Mouse (Mus musculus) 3T3-L1 (cell line): ENCODE data around the gene Fbxo47.

Experiments used
- DNase-seq: peaks from one replicate; pipeline ENCODE4 v3.0.0-alpha.2; 2015; ENCODE audit warnings: low read depth, low spot score

The Fbxo47 gene

DNA sequence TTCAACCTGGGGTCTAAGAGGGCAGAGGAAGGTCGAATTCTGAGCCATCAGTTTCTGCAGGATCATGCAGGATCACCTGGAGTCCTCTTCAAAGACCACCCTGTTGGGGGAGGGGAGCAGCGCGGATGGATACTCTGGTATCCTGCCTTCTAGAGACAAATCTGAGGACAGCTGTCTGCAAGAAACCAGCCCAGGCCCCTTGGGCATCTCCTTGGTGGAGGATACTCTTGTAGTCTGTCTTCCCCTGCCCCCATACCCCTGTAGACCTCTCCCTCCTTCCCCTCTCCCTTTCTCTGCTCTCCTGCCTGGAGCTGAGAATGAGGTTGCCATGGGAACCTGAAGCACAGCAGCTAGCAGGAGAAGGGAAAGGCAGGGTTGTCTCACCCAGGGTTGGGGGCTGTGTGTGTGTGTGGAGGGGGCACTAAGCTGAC, 71.4 kb downstream of the Fbxo47 start:
- no peak for DNase-seq

DNA sequence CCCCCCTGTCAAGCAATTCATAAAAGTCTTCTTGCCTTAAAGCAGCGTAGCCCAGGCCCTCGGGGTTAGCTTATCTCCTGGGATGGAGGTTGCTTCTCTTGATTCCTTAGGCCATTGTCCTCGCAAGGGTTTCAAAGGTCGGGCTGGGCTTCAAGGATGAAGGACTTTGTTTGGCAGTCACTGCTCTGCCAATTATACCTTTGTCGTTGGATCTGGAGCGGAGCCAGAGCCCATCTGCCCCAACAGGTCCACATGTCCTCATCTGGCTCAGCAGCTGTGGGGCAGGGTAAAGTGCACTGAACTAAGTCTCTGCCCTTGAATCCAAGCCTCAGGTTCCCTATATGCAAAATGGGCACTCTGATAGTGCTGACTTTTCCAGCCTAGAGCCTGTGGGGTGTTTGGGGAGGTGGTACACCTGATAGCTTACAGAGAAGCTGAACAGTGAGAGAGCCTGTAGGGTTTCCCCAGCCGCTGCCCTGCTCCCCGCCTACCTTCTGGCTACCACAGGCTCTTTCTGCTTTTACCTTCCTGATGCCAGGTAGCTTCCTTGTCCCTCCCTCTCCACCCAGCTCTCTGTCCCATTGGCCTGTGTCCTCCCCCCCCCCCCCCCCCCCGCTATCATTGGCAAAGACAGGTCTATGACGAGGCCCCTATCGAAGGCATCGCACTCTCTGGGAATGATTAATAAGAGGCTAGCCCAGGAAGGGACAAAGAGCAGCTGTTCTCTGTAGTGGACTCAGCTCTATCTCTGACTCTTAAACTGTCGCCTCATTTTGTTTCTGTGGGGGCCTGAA, 72.2 kb downstream of the Fbxo47 start:
- no peak for DNase-seq

DNA sequence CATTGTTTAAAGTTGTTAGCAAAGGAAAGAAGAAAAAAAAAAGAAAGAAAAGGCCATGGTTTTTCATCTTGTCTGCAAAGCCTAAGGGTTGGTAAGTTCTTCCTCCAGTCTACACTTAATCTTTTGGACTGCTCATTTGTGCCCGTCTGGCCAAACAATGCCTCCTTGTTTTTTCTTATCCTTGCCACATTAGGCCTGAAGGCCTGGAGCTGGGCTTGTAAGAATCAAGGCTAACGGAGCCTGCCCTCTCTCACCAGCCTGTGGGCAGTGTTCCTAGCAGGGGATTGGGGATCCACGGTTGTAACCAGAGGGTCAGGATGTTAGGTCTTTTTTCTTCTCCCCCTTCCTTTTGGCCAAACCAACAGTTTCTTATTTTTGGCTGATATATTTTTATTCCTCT, 73.0 kb downstream of the Fbxo47 start:
- no peak for DNase-seq

DNA sequence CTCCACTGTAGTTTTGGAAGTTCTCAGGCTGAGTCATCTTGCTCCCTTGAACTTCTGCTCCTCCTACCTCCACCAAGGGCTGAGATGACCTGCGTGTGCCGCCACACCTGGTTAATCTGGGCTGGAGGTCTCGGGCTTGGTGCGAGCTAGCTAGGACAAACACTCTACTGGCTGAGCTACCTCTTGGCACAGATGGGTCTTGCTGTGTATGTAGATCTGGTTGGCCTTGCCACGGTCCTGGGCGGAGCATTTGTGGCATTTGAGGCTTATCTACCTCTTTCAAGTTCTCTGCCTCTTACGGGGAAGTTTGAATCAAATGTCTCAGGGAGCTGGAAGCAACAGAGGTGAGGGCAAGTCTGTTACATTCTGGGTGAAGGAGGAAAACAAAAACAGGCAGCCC, 73.6 kb downstream of the Fbxo47 start:
- no peak for DNase-seq

DNA sequence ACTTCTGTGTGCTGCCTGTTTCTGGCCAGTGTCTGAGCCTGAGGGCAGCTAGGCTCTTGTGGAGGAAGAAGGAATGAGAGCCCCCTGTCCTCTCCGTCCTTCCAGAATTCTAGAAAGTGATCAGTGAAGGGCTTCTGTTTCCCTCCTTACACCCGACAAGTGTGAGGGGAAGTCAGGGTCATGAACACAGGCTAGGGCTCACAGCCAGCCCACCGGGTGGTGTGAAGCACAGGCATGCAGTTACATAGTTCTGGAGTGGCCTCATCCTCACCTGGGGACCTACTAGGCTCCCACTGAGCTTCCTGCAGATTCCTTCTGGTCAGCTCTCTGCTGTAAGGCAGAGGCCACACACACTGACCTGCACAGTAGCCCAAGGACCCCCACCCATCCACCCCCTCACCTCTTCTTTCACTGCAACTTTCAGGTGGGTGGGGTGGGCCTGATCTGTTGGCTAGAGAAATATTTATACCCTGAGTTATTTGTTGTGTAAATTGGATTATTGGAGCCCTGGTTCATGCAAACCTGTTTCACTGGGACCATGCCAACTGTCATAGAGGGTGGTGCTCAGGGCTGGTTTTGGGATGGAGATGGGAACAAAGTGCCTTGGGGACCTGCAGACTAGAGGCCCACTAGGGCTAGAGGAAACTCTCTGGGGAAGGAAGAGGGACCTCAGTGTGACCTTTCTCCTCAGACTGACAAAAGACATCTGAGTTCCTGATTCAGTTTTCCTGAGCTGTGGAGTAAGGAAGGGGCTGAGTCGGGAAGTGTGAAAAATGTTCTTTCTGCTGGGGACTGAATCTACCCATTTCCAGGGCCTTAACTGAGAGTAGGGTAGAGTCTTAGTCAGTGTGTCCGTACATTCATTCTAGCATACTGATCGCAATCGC, 74.5 kb downstream of the Fbxo47 start:
- DNase-seq: no peak

DNA sequence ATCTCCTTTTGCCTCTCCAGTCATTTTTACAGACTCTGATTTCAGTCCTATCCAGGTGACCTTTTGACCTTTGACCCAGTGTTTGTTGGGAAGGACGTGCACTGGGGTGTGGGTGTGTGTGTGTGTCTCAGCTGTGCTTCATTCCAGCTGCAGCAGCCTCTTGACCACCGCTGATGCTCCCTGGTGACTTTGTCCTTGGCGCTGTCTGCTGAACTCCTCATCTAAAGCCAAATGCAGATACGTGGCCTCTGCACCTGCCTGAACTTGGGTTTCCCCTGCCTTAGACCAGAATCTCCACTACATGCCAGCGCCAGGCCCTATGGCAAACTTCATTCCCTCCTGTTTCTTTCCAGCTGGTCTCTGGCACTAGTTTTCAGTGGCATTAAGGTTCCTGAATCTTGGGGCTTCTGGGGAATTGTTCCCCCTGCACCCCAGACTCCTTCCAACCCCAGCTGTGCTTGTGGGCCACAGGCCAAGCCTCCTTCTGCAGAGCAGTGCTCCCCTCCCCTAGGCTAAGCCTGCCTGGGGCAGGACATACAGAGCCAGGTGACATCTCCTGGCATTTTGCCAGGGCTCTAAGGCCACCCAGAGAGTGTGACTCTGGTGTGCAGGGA, 75.2 kb downstream of the Fbxo47 start:
- no peak for DNase-seq

DNA sequence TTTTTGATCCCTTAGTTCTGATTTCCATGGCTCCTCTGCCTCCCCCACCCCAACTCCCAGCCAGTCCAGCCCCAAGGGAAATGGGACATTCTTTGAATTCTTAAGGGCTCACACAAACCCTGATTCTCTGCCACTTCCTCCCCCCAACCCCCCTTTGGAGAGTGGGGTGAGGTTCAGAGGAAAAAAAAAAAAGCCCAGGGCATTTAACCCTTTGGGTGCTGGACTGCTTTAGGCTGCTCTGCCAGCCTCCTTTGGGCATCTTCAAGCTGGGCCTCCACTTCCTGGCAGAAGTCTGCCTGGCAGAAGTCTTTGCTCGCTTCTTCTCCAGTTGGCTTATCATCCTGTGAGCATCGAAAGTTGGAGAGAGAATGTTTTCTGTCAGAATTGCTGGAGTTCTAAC, 75.9 kb downstream of the Fbxo47 start:
- DNase-seq: peak; percentile 78

DNA sequence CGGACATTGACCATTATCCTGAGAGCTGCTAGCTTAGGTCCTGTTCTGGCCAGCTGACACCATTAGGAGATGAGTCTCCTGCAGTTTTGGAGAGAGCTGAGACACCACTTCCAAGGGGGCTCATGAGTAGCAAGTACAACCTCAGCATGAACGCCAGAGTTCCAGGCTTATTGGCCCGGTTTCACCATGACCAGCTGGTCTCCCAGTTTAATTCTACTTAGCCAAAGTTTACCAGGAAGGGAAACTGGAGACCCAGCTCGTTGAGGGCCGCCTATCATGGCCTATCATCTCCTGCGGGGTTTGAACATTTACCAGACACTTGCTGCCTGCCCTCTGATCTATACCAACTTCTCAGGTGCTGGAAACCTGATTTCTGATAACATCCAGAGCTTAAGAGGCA, 76.3 kb downstream of the Fbxo47 start:
- DNase-seq: no peak

DNA sequence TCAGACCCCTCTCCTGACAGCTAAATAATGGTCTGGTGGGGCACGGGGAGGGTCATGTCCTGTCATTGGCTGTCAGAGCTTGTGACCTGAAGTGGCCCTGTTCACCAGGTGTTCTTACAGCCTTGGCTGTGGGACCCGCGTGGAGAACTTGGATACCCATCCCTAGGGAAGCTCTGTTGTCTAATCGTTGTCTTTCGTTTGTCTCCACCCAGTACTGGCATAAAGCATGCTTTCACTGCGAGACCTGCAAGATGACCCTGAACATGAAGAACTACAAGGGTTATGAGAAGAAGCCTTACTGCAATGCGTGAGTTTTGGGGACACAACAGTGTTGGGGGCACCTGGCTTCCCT, 77.4 kb downstream of the Fbxo47 start:
- DNase-seq: no peak

DNA sequence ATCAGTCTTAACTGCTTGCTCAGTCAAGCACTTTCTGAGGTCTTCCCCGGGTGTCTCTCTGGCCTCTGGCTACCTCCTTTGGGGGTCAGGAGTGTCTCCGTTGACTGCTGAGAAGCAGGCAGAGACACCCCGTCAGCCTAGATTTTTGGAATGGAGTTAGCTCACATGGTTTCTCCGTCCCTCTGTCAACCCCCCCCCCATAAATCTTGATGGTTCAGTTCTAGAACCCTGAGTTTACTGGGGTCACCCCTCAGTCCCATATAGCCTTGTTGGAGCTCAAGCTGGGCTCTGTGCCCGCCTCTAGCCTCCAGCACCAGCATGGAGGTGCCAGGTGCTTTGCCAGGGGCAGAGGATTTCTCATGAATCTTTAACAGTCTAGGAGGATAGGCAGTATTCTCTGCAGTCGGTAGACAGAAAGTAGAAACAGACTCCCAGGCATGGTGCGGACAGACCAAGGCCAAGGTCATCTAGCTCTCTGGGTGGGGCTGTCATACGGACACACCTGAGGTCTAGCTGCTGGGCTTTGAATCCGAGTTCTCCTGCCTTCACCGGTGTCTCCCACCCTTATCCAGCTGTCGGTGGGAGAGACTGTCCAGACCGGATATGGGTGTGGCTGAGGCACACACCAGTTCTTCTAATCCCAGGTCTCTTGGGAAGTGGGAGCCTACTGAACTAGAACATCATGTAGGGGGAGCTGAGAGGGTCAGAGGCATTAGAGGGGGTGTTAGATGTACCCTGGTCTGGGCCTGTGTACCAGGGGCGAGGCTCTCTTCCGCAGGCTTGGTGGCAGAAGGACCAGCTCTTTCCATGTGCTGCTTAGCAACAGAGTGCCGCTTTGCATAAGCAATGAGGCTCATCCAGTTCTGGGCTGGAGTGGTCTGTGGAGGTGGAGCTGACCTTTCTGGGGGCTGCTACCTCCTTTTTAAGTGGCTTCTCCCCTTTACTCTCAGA, 78.0 kb downstream of the Fbxo47 start:
- no peak for DNase-seq

DNA sequence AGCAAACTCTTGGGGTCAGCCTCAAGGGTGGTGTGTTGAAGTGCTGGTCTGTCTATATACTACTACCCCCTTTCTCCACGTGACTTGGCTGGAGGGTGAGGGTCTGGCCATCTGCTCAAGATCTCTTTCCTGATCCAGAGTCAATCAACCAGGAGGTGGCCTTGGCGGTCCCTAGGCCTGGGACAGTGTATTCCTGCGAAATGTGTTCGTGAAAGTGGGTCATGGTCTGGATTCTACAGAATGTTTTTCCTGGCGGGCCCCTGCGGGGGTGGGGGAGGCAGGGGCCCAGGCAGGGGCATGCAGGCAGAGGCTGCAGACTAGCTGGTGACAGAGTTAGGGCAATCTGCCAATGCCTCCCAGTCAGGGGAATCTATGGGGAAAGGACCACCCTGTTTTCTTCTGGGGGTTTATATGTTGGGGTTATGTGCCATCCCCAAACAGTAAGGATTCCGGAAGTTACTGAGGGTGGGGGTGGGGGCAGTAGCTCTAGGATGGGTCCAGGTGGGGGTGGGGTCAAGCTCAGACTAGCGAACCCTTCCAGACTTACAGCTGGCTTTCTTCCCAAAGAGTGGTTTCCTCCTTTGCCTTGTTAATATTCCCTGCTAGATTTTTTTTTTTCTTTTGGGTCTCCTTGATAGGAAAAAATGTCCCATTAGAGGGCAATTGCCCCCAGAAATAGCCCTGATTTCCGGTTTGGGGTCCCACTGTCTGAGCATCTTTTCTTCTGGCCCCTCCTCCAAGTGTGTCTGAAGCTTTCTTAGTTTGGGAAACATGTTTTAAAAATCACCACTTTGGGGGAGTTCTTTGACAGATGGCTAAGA, 78.9 kb downstream of the Fbxo47 start:
- DNase-seq: peak; percentile 83

DNA sequence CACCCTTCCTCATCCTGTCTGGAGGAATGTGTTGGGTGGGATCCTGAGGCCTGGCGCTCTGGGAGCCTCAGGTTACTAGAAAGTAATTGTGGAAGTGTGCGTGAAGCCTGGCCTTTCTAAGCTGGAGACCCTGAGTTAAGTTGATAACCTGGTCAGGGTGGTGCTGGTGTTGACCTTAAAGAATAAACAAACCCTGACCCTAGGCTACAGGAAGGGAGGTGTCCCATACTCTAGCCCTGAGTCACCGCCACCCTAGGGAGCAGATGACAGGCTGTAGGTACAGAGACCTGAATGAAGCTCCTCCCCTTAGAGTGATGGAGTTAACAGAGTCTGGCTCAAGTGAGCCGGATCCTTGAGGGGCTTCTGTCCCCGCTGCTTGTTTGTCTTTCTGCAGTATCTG, 80.1 kb downstream of the Fbxo47 start:
- DNase-seq: no peak
